Mouse (Mus musculus): ENCODE measurements at regions not wholly inside any gene's neighbourhood (a gene's known extent, or its start where the extent isn't known, plus 50 kb on each side); places are given as distances from the start of the nearest gene placed in this dataset.
"Not testable (repeated sequence)": the region's sequence is repeated elsewhere in the genome, so short reads cannot be mapped to it uniquely, and the experiment has no call there.

DNA sequence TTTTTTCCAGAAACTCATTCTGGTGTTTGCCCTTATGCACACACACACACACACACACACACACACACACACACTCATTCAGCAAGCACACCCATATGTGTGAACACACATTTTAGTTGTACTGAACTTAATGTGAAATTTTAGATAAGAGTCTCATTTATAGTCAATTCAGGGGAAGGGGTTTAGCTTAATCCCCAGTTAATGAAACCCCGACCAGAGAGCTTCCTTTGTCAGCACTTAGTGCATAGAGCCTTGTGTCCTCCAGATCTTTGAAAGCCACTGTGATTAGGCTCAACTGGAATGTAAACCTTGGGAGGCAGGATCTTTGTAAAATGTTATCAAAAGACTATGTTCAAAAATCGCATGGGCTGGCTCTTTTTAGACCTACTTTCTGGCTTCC, 53.4 kb downstream of the Rps12 start:
- no peaks in the 10 kb centered on the region for H3K27me3 ChIP-seq (replicated peaks; ENCODE audit: low read depth, poor library complexity, severe bottlenecking)
- no peaks in the 10 kb centered on the region for H3K9me3 ChIP-seq
- no peaks in the 10 kb centered on the region for H3K36me3 ChIP-seq (replicated peaks)
- no peak overlapping the region for H3K27ac ChIP-seq (replicated peaks)
- H3K4me3 ChIP-seq: no peak overlapping the region
- WGBS: 37% methylated on average over 2 of the region's 2 CpGs
- H3K4me1 ChIP-seq: no peaks in the 10 kb centered on the region
- no peak for DNase-seq (ENCODE audit: low spot score)

GRCm38 (mm10) chr10:23725960-23726714, 60.9 kb downstream of the Rps12 start:
- 74% methylated on average over 28 of the region's 28 CpGs for WGBS
- H3K27ac ChIP-seq (replicated peaks); H3K27me3 ChIP-seq (replicated peaks; ENCODE audit: low read depth, poor library complexity, severe bottlenecking); H3K9me3 ChIP-seq; DNase-seq (ENCODE audit: low spot score); H3K4me1 ChIP-seq; H3K36me3 ChIP-seq (replicated peaks): not testable (repeated sequence)
- H3K4me3 ChIP-seq: peak overlapping the region; percentile 31; the same call in 1 of the 2 replicates

- Histone ChIP-seq H3K4me3 (no peak overlapping the region), H3K27me3 (replicated peaks; ENCODE audit: low read depth, poor library complexity, severe bottlenecking) (no peaks in the 10 kb centered on the region), H3K27ac (replicated peaks) (no peak overlapping the region), H3K36me3 (replicated peaks) (no peaks in the 10 kb centered on the region), H3K9me3 (no peaks in the 10 kb centered on the region; the same call in 1 of the 2 replicates), H3K4me1 (peaks cover 3% of the 10 kb centered on the region)
- 74% methylated on average over 7 of the region's 7 CpGs for WGBS
- no peak for DNase-seq (ENCODE audit: low spot score)
Measured at GRCm38 (mm10) chr10:23718124-23718523, 69.0 kb downstream of the Rps12 start.

GRCm38 (mm10) chr10:23715511-23715910, 71.6 kb downstream of the Rps12 start:
- DNase-seq (ENCODE audit: low spot score): no peak

DNA sequence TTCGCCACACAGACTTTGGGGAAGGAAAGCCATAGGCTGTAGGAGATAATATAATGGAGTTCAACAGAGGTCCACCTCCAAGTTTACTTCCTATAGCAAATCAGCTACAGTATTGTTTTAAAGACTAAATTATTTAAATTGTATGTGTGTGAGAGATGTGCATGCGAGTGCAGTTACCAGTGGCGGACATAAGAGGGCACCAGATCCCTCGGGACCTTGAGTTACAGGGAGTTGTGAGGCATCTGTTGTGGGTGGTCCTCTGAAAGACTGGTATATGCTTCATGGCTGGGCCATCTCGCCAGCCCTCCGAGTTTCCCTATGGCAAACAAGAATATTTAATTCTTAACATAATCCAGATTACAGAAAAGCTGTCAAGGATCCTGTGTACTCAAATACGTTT, 72.0 kb downstream of the Rps12 start:
- 92% methylated on average over 7 of the region's 7 CpGs for WGBS
- H3K4me3 ChIP-seq: no peak overlapping the region
- peaks cover 31% of the 10 kb centered on the region for H3K4me1 ChIP-seq
- no peaks in the 10 kb centered on the region for H3K27me3 ChIP-seq (replicated peaks; ENCODE audit: low read depth, poor library complexity, severe bottlenecking)
- DNase-seq (ENCODE audit: low spot score): no peak
- H3K9me3 ChIP-seq: no peaks in the 10 kb centered on the region
- H3K27ac ChIP-seq (replicated peaks): peak overlapping the region; percentile 48; the same call in 1 of the 2 replicates
- H3K36me3 ChIP-seq (replicated peaks): no peaks in the 10 kb centered on the region

More at GRCm38 (mm10) chr10:23715511-23715910, 71.6 kb downstream of the Rps12 start:
- Histone ChIP-seq H3K4me3 (no peak overlapping the region), H3K9me3 (no peaks in the 10 kb centered on the region), H3K27me3 (replicated peaks; ENCODE audit: low read depth, poor library complexity, severe bottlenecking) (no peaks in the 10 kb centered on the region), H3K36me3 (replicated peaks) (no peaks in the 10 kb centered on the region), H3K4me1 (peaks cover 29% of the 10 kb centered on the region), H3K27ac (replicated peaks) (peak overlapping the region; percentile 48; the same call in 1 of the 2 replicates)
- 92% methylated on average over 10 of the region's 10 CpGs for WGBS

DNA sequence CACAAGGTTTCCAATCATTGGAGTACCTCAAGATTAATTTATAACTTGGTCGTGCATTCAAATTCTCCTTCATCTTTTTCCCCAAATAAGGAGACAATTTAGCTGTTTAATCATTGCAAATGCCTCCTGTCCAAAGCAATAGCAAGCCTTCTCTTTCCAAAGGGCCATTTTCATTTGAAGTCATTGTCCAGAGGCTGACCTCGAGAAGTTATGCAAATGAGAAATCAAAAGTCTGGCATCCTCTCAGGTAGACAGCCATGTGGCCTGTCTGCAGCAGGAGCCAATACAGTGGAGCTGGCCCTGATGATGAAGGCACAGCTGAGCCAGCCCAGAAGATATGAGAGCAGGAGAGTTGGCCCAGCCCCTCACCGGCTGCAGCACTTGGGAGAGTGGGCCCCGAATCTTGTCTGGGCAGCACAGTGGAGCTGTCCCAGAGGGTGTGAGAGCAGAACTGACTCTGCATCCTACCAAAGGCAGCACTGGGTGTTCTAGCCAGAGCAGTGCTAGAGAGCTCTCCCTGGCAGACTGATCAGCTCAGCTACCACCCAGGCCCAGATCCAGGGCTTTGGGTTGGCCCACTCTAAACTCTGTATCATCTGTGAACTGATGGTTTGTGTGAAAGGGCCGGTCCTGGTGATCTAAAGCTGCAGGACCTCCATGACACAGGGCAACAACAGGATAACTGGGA, 74.2 kb downstream of the Rps12 start:
- peak; percentile 34 for DNase-seq (ENCODE audit: low spot score)
- Histone ChIP-seq H3K4me1 (peaks cover 31% of the 10 kb centered on the region), H3K9me3 (no peaks in the 10 kb centered on the region), H3K36me3 (replicated peaks) (no peaks in the 10 kb centered on the region), H3K4me3 (no peak overlapping the region), H3K27me3 (replicated peaks; ENCODE audit: low read depth, poor library complexity, severe bottlenecking) (no peaks in the 10 kb centered on the region), H3K27ac (replicated peaks) (peak overlapping the region; percentile 77)
- 69% methylated on average over 5 of the region's 5 CpGs for WGBS

DNA sequence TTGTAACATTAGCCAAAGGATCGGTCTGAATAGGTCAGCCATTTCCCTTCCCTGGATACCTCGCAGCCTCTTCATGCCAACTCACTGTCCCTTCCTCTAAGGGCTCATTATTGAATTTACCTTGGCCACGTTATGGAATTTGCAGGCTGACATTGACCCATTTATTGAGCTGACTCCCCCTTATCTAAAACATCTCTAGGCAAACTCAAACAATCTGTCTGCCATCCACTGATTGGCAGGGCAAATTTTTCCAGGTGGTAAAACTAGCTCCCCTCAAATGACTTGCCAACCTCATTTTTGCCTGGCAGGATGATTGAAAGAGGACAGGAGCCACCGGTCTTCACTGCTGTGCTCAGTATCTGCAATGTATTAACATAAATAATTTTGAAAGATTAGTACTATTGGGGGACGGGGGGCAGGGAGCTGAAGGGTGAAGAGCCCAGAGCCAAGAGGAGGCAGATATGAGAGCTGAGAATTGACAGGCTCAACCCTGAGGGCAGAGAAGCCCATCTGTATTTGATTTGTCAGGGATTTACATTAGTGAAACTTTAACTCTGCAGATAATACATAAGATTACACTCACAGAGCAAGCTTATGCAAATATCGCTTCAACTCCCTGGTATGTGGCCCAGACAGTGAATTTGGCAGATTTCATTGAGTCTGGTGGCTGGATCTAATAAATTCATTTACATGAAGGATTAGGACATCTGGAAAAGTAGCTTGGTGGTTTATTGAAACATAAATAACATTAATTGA, 75.5 kb downstream of the Rps12 start:
- DNase-seq (ENCODE audit: low spot score): peak; percentile 73
- H3K27ac ChIP-seq (replicated peaks): peak overlapping the region; percentile 48
- no peaks in the 10 kb centered on the region for H3K9me3 ChIP-seq
- H3K4me1 ChIP-seq: peaks cover 31% of the 10 kb centered on the region
- H3K36me3 ChIP-seq (replicated peaks): no peaks in the 10 kb centered on the region
- H3K4me3 ChIP-seq: no peak overlapping the region
- no peaks in the 10 kb centered on the region for H3K27me3 ChIP-seq (replicated peaks; ENCODE audit: low read depth, poor library complexity, severe bottlenecking)
- WGBS: 35% methylated on average over 6 of the region's 6 CpGs

GRCm38 (mm10) chr10:23710999-23711398, 76.1 kb downstream of the Rps12 start:
- Histone ChIP-seq H3K4me1 (peaks cover 31% of the 10 kb centered on the region), H3K27me3 (replicated peaks; ENCODE audit: low read depth, poor library complexity, severe bottlenecking) (no peaks in the 10 kb centered on the region), H3K9me3 (no peaks in the 10 kb centered on the region), H3K4me3 (no peak overlapping the region), H3K36me3 (replicated peaks) (no peaks in the 10 kb centered on the region), H3K27ac (replicated peaks) (peak overlapping the region; percentile 48; the same call in 1 of the 2 replicates)
- WGBS: 54% methylated on average over 6 of the region's 6 CpGs
- DNase-seq (ENCODE audit: low spot score): no peak

DNA sequence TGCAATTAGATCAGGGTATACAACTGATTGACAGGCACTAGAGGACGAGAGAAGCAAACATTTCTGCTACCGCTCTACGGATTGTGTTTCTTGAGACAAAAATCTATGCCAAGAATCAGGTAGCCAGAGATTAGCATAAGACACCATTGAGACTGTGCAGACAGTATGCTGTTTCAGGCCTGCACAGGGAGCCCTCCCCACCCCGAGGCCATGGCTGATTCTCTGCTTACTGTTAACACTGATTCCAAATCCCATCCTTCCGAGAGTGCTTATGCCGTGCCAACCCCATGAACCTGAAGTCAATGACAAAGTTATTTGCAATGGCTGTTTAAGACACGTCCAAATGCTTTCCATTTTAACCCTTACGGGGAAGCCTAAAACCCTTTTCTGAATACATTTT, 78.8 kb downstream of the Rps12 start:
- DNase-seq (ENCODE audit: low spot score): no peak
- H3K4me1 ChIP-seq: peaks cover 39% of the 10 kb centered on the region
- no peaks in the 10 kb centered on the region for H3K9me3 ChIP-seq
- H3K27me3 ChIP-seq (replicated peaks; ENCODE audit: low read depth, poor library complexity, severe bottlenecking): no peaks in the 10 kb centered on the region
- H3K4me3 ChIP-seq: no peak overlapping the region
- WGBS: 91% methylated on average over 8 of the region's 8 CpGs
- no peaks in the 10 kb centered on the region for H3K36me3 ChIP-seq (replicated peaks)
- H3K27ac ChIP-seq (replicated peaks): no peak overlapping the region

DNA sequence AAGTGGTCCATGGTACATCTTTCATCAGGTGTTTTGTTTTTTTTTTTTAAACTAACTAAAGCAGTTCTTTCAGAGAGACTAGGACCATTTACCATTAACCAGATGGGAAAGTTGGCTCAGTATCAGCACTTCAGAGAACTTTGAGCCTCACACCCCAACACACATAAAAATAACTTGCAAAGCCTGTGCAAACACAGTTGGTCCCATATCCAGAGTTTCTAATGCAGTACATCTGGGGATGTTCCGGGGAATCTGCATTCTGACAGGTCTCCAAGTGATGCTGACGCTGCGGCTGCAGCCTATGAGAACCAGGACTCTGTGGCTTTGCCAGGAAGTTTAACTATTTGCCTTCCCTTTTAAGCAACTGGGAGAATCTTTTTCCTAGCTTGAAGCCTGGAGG, 79.9 kb downstream of the Rps12 start:
- no peak for DNase-seq (ENCODE audit: low spot score)
- H3K4me3 ChIP-seq: no peak overlapping the region

GRCm38 (mm10) chr10:23704048-23704447, 83.0 kb downstream of the Rps12 start:
- H3K36me3 ChIP-seq (replicated peaks): no peaks in the 10 kb centered on the region
- H3K27me3 ChIP-seq (replicated peaks; ENCODE audit: low read depth, poor library complexity, severe bottlenecking): no peaks in the 10 kb centered on the region
- no peaks in the 10 kb centered on the region for H3K9me3 ChIP-seq
- no peak for DNase-seq (ENCODE audit: low spot score)
- 73% methylated on average over 1 of the region's 1 CpGs for WGBS
- 0 out of 2 replicates have a peak, but pooled peaks cover 11% of the 10 kb centered on the region for H3K4me1 ChIP-seq
- no peak overlapping the region for H3K27ac ChIP-seq (replicated peaks)
- no peak overlapping the region for H3K4me3 ChIP-seq

More for the DNA sequence above, 79.9 kb downstream of the Rps12 start:
- Histone ChIP-seq H3K4me1 (peaks cover 30% of the 10 kb centered on the region), H3K9me3 (no peaks in the 10 kb centered on the region), H3K27ac (replicated peaks) (no peak overlapping the region), H3K27me3 (replicated peaks; ENCODE audit: low read depth, poor library complexity, severe bottlenecking) (no peaks in the 10 kb centered on the region), H3K36me3 (replicated peaks) (no peaks in the 10 kb centered on the region)
- WGBS: 71% methylated on average over 3 of the region's 3 CpGs

GRCm38 (mm10) chr10:23691291-23691690, 95.8 kb downstream of the Rps12 start:
- no peak for DNase-seq (ENCODE audit: low spot score)
- 79% methylated on average over 2 of the region's 2 CpGs for WGBS

More at GRCm38 (mm10) chr10:23691291-23691690, 95.8 kb downstream of the Rps12 start:
- Histone ChIP-seq H3K4me1 (no peaks in the 10 kb centered on the region), H3K36me3 (replicated peaks) (no peaks in the 10 kb centered on the region), H3K27ac (replicated peaks) (no peak overlapping the region), H3K27me3 (replicated peaks; ENCODE audit: low read depth, poor library complexity, severe bottlenecking) (no peaks in the 10 kb centered on the region), H3K4me3 (no peak overlapping the region), H3K9me3 (peaks cover 3% of the 10 kb centered on the region; the same call in 1 of the 2 replicates)
